In the genomic region with DNA sequence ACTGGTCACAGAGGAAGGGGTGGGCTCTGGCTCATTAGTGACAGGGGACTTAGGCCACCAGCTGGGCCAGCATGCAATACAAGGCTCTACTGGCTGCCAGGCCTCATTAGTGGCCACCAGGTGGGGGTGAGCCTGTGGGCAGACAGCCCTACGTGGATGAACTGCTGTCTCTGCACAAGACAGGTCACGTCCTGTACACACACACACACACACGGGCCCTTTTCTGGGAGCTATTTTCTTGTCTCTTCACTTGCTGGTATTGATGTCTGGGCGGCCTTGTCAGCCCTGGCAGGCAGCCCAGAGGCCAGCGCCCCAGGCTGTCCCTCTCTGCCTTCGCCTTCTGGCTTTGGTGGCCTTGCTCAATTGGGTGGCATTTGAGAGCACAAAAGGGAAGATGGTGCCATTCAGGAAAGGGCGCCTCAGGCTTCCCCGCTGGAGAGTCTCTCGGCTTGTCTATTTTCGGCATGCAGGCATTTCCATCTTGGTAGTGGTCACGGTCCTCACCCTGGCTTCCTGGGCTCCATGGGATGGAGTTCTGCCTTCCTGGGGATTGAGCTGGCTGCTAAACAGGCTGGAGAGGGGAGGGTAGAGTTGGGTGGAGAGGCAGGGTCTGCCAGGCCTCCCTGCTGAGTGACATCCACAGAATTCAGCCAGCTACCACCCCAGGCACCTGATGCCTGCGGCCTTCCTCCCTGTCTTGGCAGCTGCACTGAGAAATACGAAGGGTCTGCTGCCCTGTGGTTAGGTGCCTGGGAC, we compare ENCODE assay signal across 8 mouse cellular contexts. TPM values are rescaled to one million over a fixed set of nuclear protein-coding genes. Genes with fewer than 3 reads are reported as not detected.
DNase-seq lines count a peak whose midpoint lies in the region; ATAC-seq and TF ChIP-seq lines count a peak whose summit lies in the region.

No protein-coding gene starts in this region.

- H3K27me3 ChIP-seq in liver, embryonic 14.5 days (ENCODE audit: control insufficient read depth, insufficient read depth, low read length): no peaks in the 10 kb centered on the region
- no peaks in the 10 kb centered on the region for H3K27me3 ChIP-seq in liver, embryonic 11.5 days (replicated peaks; ENCODE audit: control insufficient read depth, insufficient read depth, low read length)
- no peaks in the 10 kb centered on the region for H3K27me3 ChIP-seq in heart, embryonic 15.5 days
- no peaks in the 10 kb centered on the region for H3K27me3 ChIP-seq in neural tube, embryonic 13.5 days
- H3K27me3 ChIP-seq in thymus, adult 2 months (ENCODE audit: control insufficient read depth, insufficient read depth, low read length): no peaks in the 10 kb centered on the region

- no peak overlapping the region for H3K4me3 ChIP-seq in liver, embryonic 14.5 days (ENCODE audit: insufficient read depth in 1 of 2, low read depth in 2 of 2, low read length in 2 of 2)
- no peak overlapping the region for H3K4me3 ChIP-seq in liver, embryonic 11.5 days (ENCODE audit: low read depth, low read length)
- H3K4me3 ChIP-seq in heart, embryonic 15.5 days: no peak overlapping the region
- no peak overlapping the region for H3K4me3 ChIP-seq in neural tube, embryonic 13.5 days
- H3K4me3 ChIP-seq in thymus, adult 2 months (ENCODE audit: control insufficient read depth, insufficient read depth, low read length): no peak overlapping the region

- no peak overlapping the region for H3K9ac ChIP-seq in liver, embryonic 14.5 days (replicated peaks)
- H3K9ac ChIP-seq in liver, embryonic 11.5 days (ENCODE audit: low read depth, low read length): no peak overlapping the region
- peak overlapping the region; percentile 25; the same call in 1 of the 2 replicates for H3K9ac ChIP-seq in heart, embryonic 15.5 days
- no peak overlapping the region; the same call in 1 of the 2 replicates for H3K9ac ChIP-seq in neural tube, embryonic 13.5 days

- H3K4me2 ChIP-seq in liver, embryonic 14.5 days (ENCODE audit: low read depth): no peak overlapping the region
- no peak overlapping the region for H3K4me2 ChIP-seq in liver, embryonic 11.5 days
- H3K4me2 ChIP-seq in heart, embryonic 15.5 days: no peak overlapping the region
- no peak overlapping the region for H3K4me2 ChIP-seq in neural tube, embryonic 13.5 days

- H3K36me3 ChIP-seq in liver, embryonic 14.5 days (replicated peaks; ENCODE audit: control insufficient read depth, insufficient read depth, low read depth): no peaks in the 10 kb centered on the region
- H3K36me3 ChIP-seq in liver, embryonic 11.5 days (ENCODE audit: control insufficient read depth, insufficient read depth, low read length): no peaks in the 10 kb centered on the region
- H3K36me3 ChIP-seq in heart, embryonic 15.5 days: no peaks in the 10 kb centered on the region
- no peaks in the 10 kb centered on the region for H3K36me3 ChIP-seq in neural tube, embryonic 13.5 days
- H3K36me3 ChIP-seq in thymus, adult 2 months (ENCODE audit: control insufficient read depth, insufficient read depth, low read length): no peaks in the 10 kb centered on the region

- 0 out of 2 replicates have a peak, but pooled peaks have one; percentile 8 for TF ChIP-seq CTCF in liver, embryonic 14.5 days (IDR thresholded peaks at IDR 0.05; ENCODE audit: low read depth)
- TF ChIP-seq CTCF in thymus, adult 2 months (IDR thresholded peaks at IDR 0.05; ENCODE audit: borderline replicate concordance, control insufficient read depth, extremely low read depth, insufficient read depth, low read length, poor library complexity): no peak

- TF ChIP-seq POLR2A in thymus, adult 2 months (IDR thresholded peaks at IDR 0.05; ENCODE audit: control insufficient read depth, extremely low read depth, insufficient read depth, low read length, poor library complexity): no peak

- H3K9me3 ChIP-seq in liver, embryonic 14.5 days (ENCODE audit: control insufficient read depth, low read length): no peaks in the 10 kb centered on the region
- H3K9me3 ChIP-seq in liver, embryonic 11.5 days (ENCODE audit: control insufficient read depth, low read length): no peaks in the 10 kb centered on the region
- no peaks in the 10 kb centered on the region for H3K9me3 ChIP-seq in heart, embryonic 15.5 days (replicated peaks)
- H3K9me3 ChIP-seq in neural tube, embryonic 13.5 days: no peaks in the 10 kb centered on the region

- no peak overlapping the region for H3K27ac ChIP-seq in liver, embryonic 14.5 days
- H3K27ac ChIP-seq in liver, embryonic 11.5 days (ENCODE audit: low read depth, low read length): no peak overlapping the region
- H3K27ac ChIP-seq in heart, embryonic 15.5 days: peak overlapping the region; percentile 82
- H3K27ac ChIP-seq in neural tube, embryonic 13.5 days (replicated peaks): peak overlapping the region; percentile 89
- H3K27ac ChIP-seq in thymus, adult 2 months (ENCODE audit: control insufficient read depth, insufficient read depth, low read length): no peak overlapping the region

- no peak for ATAC-seq in liver, embryonic 14.5 days (ENCODE audit: insufficient read depth)
- ATAC-seq in liver, embryonic 11.5 days (replicated peaks; ENCODE audit: low FRiP score): no peak
- ATAC-seq in heart, embryonic 15.5 days (replicated peaks; ENCODE audit: insufficient number of reproducible peaks, insufficient read depth, low FRiP score, low read depth): peak; percentile 67
- peak; percentile 71 for ATAC-seq in neural tube, embryonic 13.5 days (ENCODE audit: low read depth)
- ATAC-seq in inflammation-experienced regulatory T-cells, adult 6 months: no peak

- H3K4me1 ChIP-seq in liver, embryonic 14.5 days (replicated peaks; ENCODE audit: control insufficient read depth in 2 of 2, insufficient read depth in 2 of 2, low read length in 1 of 2): no peaks in the 10 kb centered on the region
- H3K4me1 ChIP-seq in liver, embryonic 11.5 days (replicated peaks; ENCODE audit: control insufficient read depth, insufficient read depth, low read length): peaks cover 6% of the 10 kb centered on the region; the same call in 1 of the 2 replicates
- H3K4me1 ChIP-seq in heart, embryonic 15.5 days (replicated peaks): peaks cover 15% of the 10 kb centered on the region
- H3K4me1 ChIP-seq in neural tube, embryonic 13.5 days (replicated peaks): peaks cover 38% of the 10 kb centered on the region
- no peaks in the 10 kb centered on the region for H3K4me1 ChIP-seq in thymus, adult 2 months (replicated peaks; ENCODE audit: control insufficient read depth, insufficient read depth, low read length)

- TF ChIP-seq EP300 in liver, embryonic 14.5 days (IDR thresholded peaks at IDR 0.05; ENCODE audit: low read depth): no peak

- no peak for DNase-seq in liver, embryonic 14.5 days (ENCODE audit: low read depth in 3 of 3, low spot score in 3 of 3)
- no peak for DNase-seq in liver, embryonic 11.5 days (ENCODE audit: low spot score)
- peak; percentile 81 for DNase-seq in cerebellum, adult 11-12 months
- DNase-seq in thymus, adult 2 months: no peak
- DNase-seq in B cell, adult 2 months: no peak

- 73% methylated on average over 13 of the region's 13 CpGs for WGBS in liver, embryonic 14.5 days (ENCODE audit: insufficient replicate concordance)
- WGBS in liver, embryonic 11.5 days: 75% methylated on average over 13 of the region's 13 CpGs
- 26% methylated on average over 13 of the region's 13 CpGs for WGBS in heart, embryonic 15.5 days
- 23% methylated on average over 13 of the region's 13 CpGs for WGBS in neural tube, embryonic 13.5 days
- 88% methylated on average over 13 of the region's 13 CpGs for WGBS in thymus, adult 2 months

RNA-seq across cellular contexts. Expression of a gene that starts 13.8 kb away (rescaled TPM):
- polyA plus RNA-seq in liver, embryonic 14.5 days (2012; rRNA removed): 3.8 and 7.6 TPM in 2 replicates
- 10.1 TPM in 2 replicates for polyA plus RNA-seq in liver, embryonic 14.5 days (2014; fragmentation: Nextera tagmentation; extraction: Ambion mirVana)
- 15.2 and 15.4 TPM in 2 replicates for polyA plus RNA-seq in liver, embryonic 11.5 days (2014; fragmentation: Nextera tagmentation; extraction: Ambion mirVana)
- 10.3 and 12.5 TPM in 2 replicates for polyA plus RNA-seq in heart, embryonic 15.5 days (2015; fragmentation: Nextera tagmentation; extraction: Ambion mirVana)
- polyA plus RNA-seq in neural tube, embryonic 13.5 days (2015; fragmentation: Nextera tagmentation; extraction: Ambion mirVana): 12.4 and 13.0 TPM in 2 replicates
- 15.1 and 17.7 TPM in 2 replicates for polyA plus RNA-seq in thymus, adult 2 months (2012; rRNA removed)
- 10 to 100 TPM in 1 of 3 experiments, 1 to 10 TPM in 2; 5.5 to 12.3 (median 8.5) TPM for polyA plus RNA-seq in inflammation-experienced regulatory T-cells, adult 6 months (2017; shearing (Covaris generic))

Comparison
In these comparisons a context has a peak if more than half of its experiments do, and no peak if none do; other contexts are left out.
1. ATAC-seq: peak in heart, embryonic 15.5 days (single experiment) and neural tube, embryonic 13.5 days (single experiment); none in liver, embryonic 14.5 days (single experiment), liver, embryonic 11.5 days (single experiment) and inflammation-experienced regulatory T-cells, adult 6 months (single experiment).
2. H3K27ac ChIP-seq: peak in heart, embryonic 15.5 days (single experiment) and neural tube, embryonic 13.5 days (single experiment); none in liver, embryonic 14.5 days (single experiment), liver, embryonic 11.5 days (single experiment) and thymus, adult 2 months (single experiment).